ENCODE assay signal across 9 mouse cellular contexts in the genomic region with DNA sequence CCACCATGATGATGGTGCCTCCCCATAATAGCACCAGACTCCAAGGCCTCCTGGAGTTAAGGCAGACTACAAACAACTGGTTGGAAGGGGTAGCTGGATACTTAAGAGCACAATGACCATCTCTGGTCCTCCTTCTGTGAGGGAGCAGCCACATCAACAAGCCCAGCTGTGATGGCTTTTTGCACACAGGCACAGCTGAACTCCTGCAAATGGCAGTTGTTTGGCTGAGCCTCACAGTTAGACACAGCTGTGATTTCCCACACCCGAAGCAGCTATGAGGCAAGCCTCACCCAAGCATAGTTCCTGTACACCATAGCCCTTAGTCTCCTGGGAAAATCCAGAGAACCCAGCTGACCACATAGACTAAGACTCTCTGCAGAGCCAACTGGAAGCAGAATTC.
DNase-seq lines count a peak whose midpoint lies in the region; ATAC-seq and TF ChIP-seq lines count a peak whose summit lies in the region.
"Had no signal": no experiment of that assay in that cellular context is flagged by ENCODE, and none has a peak within 500 bp of the region (broad histone marks: within the 10 kb centered on the region; RNA-seq: fewer than 3 reads in every experiment).

No protein-coding gene starts in this region.

- no peaks in the 10 kb centered on the region for H3K27me3 ChIP-seq in heart, embryonic 15.5 days
- H3K27me3 ChIP-seq in kidney, postnatal 0 days (ENCODE audit: insufficient read depth, low read length), result no peaks in the 10 kb centered on the region
- no peaks in the 10 kb centered on the region for H3K27me3 ChIP-seq in forebrain, embryonic 14.5 days (replicated peaks; ENCODE audit: control insufficient read depth, insufficient read depth, low read length)

- no peak overlapping the region for H3K4me2 ChIP-seq in heart, embryonic 15.5 days
- H3K4me2 ChIP-seq in kidney, postnatal 0 days (ENCODE audit: low read length), result no peak overlapping the region
- no peak overlapping the region for H3K4me2 ChIP-seq in forebrain, embryonic 14.5 days (ENCODE audit: low read length)

- TF ChIP-seq CTCF in gastrocnemius, adult 2 months (IDR thresholded peaks at IDR 0.05), result no peak
- no peak for TF ChIP-seq CTCF in kidney, postnatal 0 days (IDR thresholded peaks at IDR 0.05; ENCODE audit: low read depth)

- intact Hi-C loops in gastrocnemius, adult 2 months (cut with DNase I), result no loop called here

- no peak overlapping the region for H3K4me3 ChIP-seq in gastrocnemius, adult 2 months
- no peak overlapping the region for H3K4me3 ChIP-seq in heart, embryonic 15.5 days
- H3K4me3 ChIP-seq in kidney, postnatal 0 days (replicated peaks; ENCODE audit: low read depth, low read length), result no peak overlapping the region
- H3K4me3 ChIP-seq in forebrain, embryonic 14.5 days (ENCODE audit: low read depth, low read length), result no peak overlapping the region

- WGBS in heart, embryonic 15.5 days, result 28% methylated on average over 1 of the region's 1 CpGs
- 14% methylated on average over 1 of the region's 1 CpGs for WGBS in kidney, postnatal 0 days
- WGBS in forebrain, embryonic 14.5 days, result 81% methylated on average over 1 of the region's 1 CpGs

- H3K9me3 ChIP-seq in heart, embryonic 15.5 days (replicated peaks), result no peaks in the 10 kb centered on the region
- no peaks in the 10 kb centered on the region for H3K9me3 ChIP-seq in kidney, postnatal 0 days (replicated peaks; ENCODE audit: low read length)
- H3K9me3 ChIP-seq in forebrain, embryonic 14.5 days (replicated peaks; ENCODE audit: control insufficient read depth, low read length), result no peaks in the 10 kb centered on the region

- no peak overlapping the region for H3K9ac ChIP-seq in heart, embryonic 15.5 days
- no peak overlapping the region for H3K9ac ChIP-seq in kidney, postnatal 0 days (ENCODE audit: low read depth, low read length)
- H3K9ac ChIP-seq in forebrain, embryonic 14.5 days (ENCODE audit: low read length), result no peak overlapping the region
- H3K9ac ChIP-seq: liver, embryonic 14.5 days had no signal

- DNase-seq in gastrocnemius, adult 2 months, result peak; percentile 44
- DNase-seq in kidney, postnatal 0 days (ENCODE audit: low spot score), result peak; percentile 61
- DNase-seq in lung, postnatal 36 days, result peak; percentile 59
- no peak for DNase-seq in cerebellum, adult 11-12 months
- no peak for DNase-seq in forebrain, embryonic 14.5 days (ENCODE audit: low spot score)
- DNase-seq in testis, postnatal 14 days (ENCODE audit: low spot score), result no peak
- DNase-seq: right cerebral cortex, postnatal 4 days had no signal

- H3K36me3 ChIP-seq in heart, embryonic 15.5 days, result no peaks in the 10 kb centered on the region
- H3K36me3 ChIP-seq in kidney, postnatal 0 days (ENCODE audit: insufficient read depth, low read length), result no peaks in the 10 kb centered on the region
- no peaks in the 10 kb centered on the region for H3K36me3 ChIP-seq in forebrain, embryonic 14.5 days (ENCODE audit: control insufficient read depth, insufficient read depth, low read length)

- H3K27ac ChIP-seq in gastrocnemius, adult 2 months, result peak overlapping the region; percentile 20
- peak overlapping the region; percentile 43; the same call in 1 of the 2 replicates for H3K27ac ChIP-seq in heart, embryonic 15.5 days
- peak overlapping the region; percentile 80 for H3K27ac ChIP-seq in kidney, postnatal 0 days
- H3K27ac ChIP-seq in forebrain, embryonic 14.5 days (ENCODE audit: low read depth, low read length), result no peak overlapping the region
- H3K27ac ChIP-seq: liver, embryonic 14.5 days had no signal

- H3K4me1 ChIP-seq in heart, embryonic 15.5 days (replicated peaks), result peaks cover 2% of the 10 kb centered on the region; the same call in 1 of the 2 replicates
- H3K4me1 ChIP-seq in kidney, postnatal 0 days (replicated peaks; ENCODE audit: insufficient read depth, low read length), result peaks cover 5% of the 10 kb centered on the region; the same call in 1 of the 2 replicates
- H3K4me1 ChIP-seq in forebrain, embryonic 14.5 days (ENCODE audit: control insufficient read depth, insufficient read depth, low read length), result no peaks in the 10 kb centered on the region

- no peak; the same call in 1 of the 2 replicates for ATAC-seq in heart, embryonic 15.5 days (replicated peaks; ENCODE audit: insufficient number of reproducible peaks, insufficient read depth, low FRiP score, low read depth)
- no peak for ATAC-seq in kidney, postnatal 0 days (replicated peaks; ENCODE audit: low FRiP score, low read depth)
- ATAC-seq in forebrain, embryonic 14.5 days, result no peak

Comparison
In these comparisons a context has a peak if more than half of its experiments do, and no peak if none do; other contexts are left out.
1. DNase-seq: peak in gastrocnemius, adult 2 months (single experiment), kidney, postnatal 0 days (single experiment) and lung, postnatal 36 days (single experiment); none in cerebellum, adult 11-12 months (single experiment), forebrain, embryonic 14.5 days (single experiment) and testis, postnatal 14 days (single experiment).